Mouse (Mus musculus) hematopoietic multipotent progenitor cell, adult 10-12 weeks (in vitro differentiated cells): ENCODE measurements around the gene Dpp6. TPM values are rescaled to one million over a fixed set of nuclear protein-coding genes. Genes with fewer than 3 reads are reported as not detected.

ENCODE experiments used
- polyA plus RNA-seq: library from polyadenylated mRNA; stranded (reverse); fragments of >175 nt; gene quantifications from 2 replicates; pipeline ENCODE4 v1.2.3, GENCODE M21; 2012; ENCODE audit warnings: low replicate concordance

Gene Dpp6
- polyA plus RNA-seq = 0.05 TPM in 1 of 2 replicates, not detected in the other

GRCm38 (mm10) chr5:26816975-26817941 lies at the start of gene Dpp6:
Dpp6 (plus strand) TSS chr5:26817203.

GRCm38 (mm10) chr5:27501338-27501737 lies 684.3 kb downstream of the Dpp6 start, which contains the start of gene Speer4b:
Speer4b (minus strand) TSS chr5:27501438.

